Mouse (Mus musculus) E14TG2a.4 (cell line): Measurements from ENCODE around the gene Gpc6.

Source experiments
- H3K27me3 ChIP-seq: 2 replicates; pipeline ENCODE4 v1.6.1; 2014; ENCODE audit warnings: low read length, control low read depth; ENCODE audit not compliant: insufficient read depth
- H3K36me3 ChIP-seq: 2 replicates; pipeline ENCODE4 v1.6.1; 2014; ENCODE audit warnings: low read length, control low read depth; ENCODE audit not compliant: insufficient read depth
- H3K4me1 ChIP-seq: replicated peaks from 2 replicates; pipeline ENCODE4 v1.6.1; 2014; ENCODE audit warnings: low read depth, low read length, control low read depth
- H3K4me3 ChIP-seq: replicated peaks from 2 replicates; pipeline ENCODE4 v1.5.1; 2014; ENCODE audit warnings: mild to moderate bottlenecking, low read length
- H3K9me3 ChIP-seq: 2 replicates; pipeline ENCODE4 v1.6.1; 2014; ENCODE audit warnings: low read length, control low read depth
- CTCF ChIP-seq: conservative IDR thresholded peaks from 2 replicates; pipeline ENCODE4 v1.5.1; 2014; ENCODE audit warnings: low read length
- NANOG ChIP-seq: IDR thresholded peaks from 2 replicates; pipeline ENCODE4 v1.6.1; 2014; ENCODE audit warnings: borderline replicate concordance, low read length, mixed read lengths
- POU5F1 ChIP-seq: IDR thresholded peaks from 2 replicates; pipeline ENCODE4 v1.6.1; 2014; ENCODE audit warnings: low read length, borderline replicate concordance

The Gpc6 gene

GRCm38 (mm10) chr14:117816706-117817105, 891.6 kb downstream of the Gpc6 start:
- TF ChIP-seq POU5F1: no peak
- TF ChIP-seq CTCF: no peak
- TF ChIP-seq NANOG: no peak
- Histone ChIP-seq H3K4me3 (no peak overlapping the region), H3K9me3 (no peaks in the 10 kb centered on the region), H3K27me3 (no peaks in the 10 kb centered on the region), H3K4me1 (no peaks in the 10 kb centered on the region), H3K36me3 (no peaks in the 10 kb centered on the region)

GRCm38 (mm10) chr14:117817196-117817595, 892.1 kb downstream of the Gpc6 start:
- Histone ChIP-seq H3K36me3 (no peaks in the 10 kb centered on the region), H3K9me3 (no peaks in the 10 kb centered on the region), H3K27me3 (no peaks in the 10 kb centered on the region), H3K4me1 (no peaks in the 10 kb centered on the region), H3K4me3 (no peak overlapping the region)
- TF ChIP-seq POU5F1: no peak
- TF ChIP-seq CTCF: no peak
- no peak for TF ChIP-seq NANOG

GRCm38 (mm10) chr14:117824491-117824890, 899.4 kb downstream of the Gpc6 start:
- no peak for TF ChIP-seq CTCF
- no peak for TF ChIP-seq POU5F1
- no peak for TF ChIP-seq NANOG
- H3K27me3 ChIP-seq: no peaks in the 10 kb centered on the region
- H3K9me3 ChIP-seq: 0 out of 2 replicates have a peak, but pooled peaks cover 11% of the 10 kb centered on the region
- no peak overlapping the region for H3K4me3 ChIP-seq
- no peaks in the 10 kb centered on the region for H3K4me1 ChIP-seq
- no peaks in the 10 kb centered on the region for H3K36me3 ChIP-seq

- H3K4me1 ChIP-seq: no peaks in the 10 kb centered on the region
- H3K27me3 ChIP-seq: no peaks in the 10 kb centered on the region; the same call in 1 of the 2 replicates
- no peak overlapping the region for H3K4me3 ChIP-seq
- 0 out of 2 replicates have a peak, but pooled peaks cover 11% of the 10 kb centered on the region for H3K9me3 ChIP-seq
- no peaks in the 10 kb centered on the region for H3K36me3 ChIP-seq
- TF ChIP-seq NANOG (no peak), POU5F1 (no peak), CTCF (no peak)
These were observed 901.4 kb downstream of the Gpc6 start for GRCm38 (mm10) chr14:117826294-117827046.

- Histone ChIP-seq H3K4me1 (no peaks in the 10 kb centered on the region), H3K9me3 (peaks cover 7% of the 10 kb centered on the region; the same call in 1 of the 2 replicates), H3K27me3 (peaks cover 12% of the 10 kb centered on the region), H3K4me3 (no peak overlapping the region), H3K36me3 (no peaks in the 10 kb centered on the region)
- TF ChIP-seq POU5F1: no peak
- TF ChIP-seq NANOG: no peak
- TF ChIP-seq CTCF: no peak
These were observed 906.2 kb downstream of the Gpc6 start for GRCm38 (mm10) chr14:117831267-117831666.

GRCm38 (mm10) chr14:117831731-117832130, 906.6 kb downstream of the Gpc6 start:
- peaks cover 13% of the 10 kb centered on the region for H3K27me3 ChIP-seq
- H3K9me3 ChIP-seq: peaks cover 7% of the 10 kb centered on the region; the same call in 1 of the 2 replicates
- TF ChIP-seq POU5F1 (no peak), NANOG (no peak), CTCF (no peak)
- no peaks in the 10 kb centered on the region for H3K36me3 ChIP-seq
- H3K4me3 ChIP-seq: no peak overlapping the region
- H3K4me1 ChIP-seq: no peaks in the 10 kb centered on the region

GRCm38 (mm10) chr14:117835506-117835905, 910.4 kb downstream of the Gpc6 start:
- TF ChIP-seq CTCF (no peak), NANOG (no peak), POU5F1 (no peak)
- H3K27me3 ChIP-seq: peaks cover 27% of the 10 kb centered on the region
- no peak overlapping the region for H3K4me3 ChIP-seq
- peaks cover 13% of the 10 kb centered on the region; the same call in 1 of the 2 replicates for H3K9me3 ChIP-seq
- H3K4me1 ChIP-seq: peaks cover 5% of the 10 kb centered on the region; the same call in 1 of the 2 replicates
- H3K36me3 ChIP-seq: no peaks in the 10 kb centered on the region

- Histone ChIP-seq H3K4me3 (no peak overlapping the region), H3K36me3 (no peaks in the 10 kb centered on the region), H3K4me1 (peaks cover 5% of the 10 kb centered on the region; the same call in 1 of the 2 replicates), H3K9me3 (peaks cover 13% of the 10 kb centered on the region; the same call in 1 of the 2 replicates), H3K27me3 (peaks cover 35% of the 10 kb centered on the region)
- TF ChIP-seq NANOG (no peak), POU5F1 (no peak), CTCF (no peak)
These were observed 911.9 kb downstream of the Gpc6 start for GRCm38 (mm10) chr14:117837021-117837420.

GRCm38 (mm10) chr14:117837715-117838114, 912.6 kb downstream of the Gpc6 start:
- peaks cover 13% of the 10 kb centered on the region; the same call in 1 of the 2 replicates for H3K9me3 ChIP-seq
- TF ChIP-seq NANOG: peak; percentile 96
- TF ChIP-seq POU5F1: no peak
- peaks cover 5% of the 10 kb centered on the region; the same call in 1 of the 2 replicates for H3K4me1 ChIP-seq
- peaks cover 39% of the 10 kb centered on the region for H3K27me3 ChIP-seq
- no peaks in the 10 kb centered on the region for H3K36me3 ChIP-seq
- no peak overlapping the region for H3K4me3 ChIP-seq
